Mouse (Mus musculus): ENCODE results near the gene Eif4b.

Eif4b gene

DNA sequence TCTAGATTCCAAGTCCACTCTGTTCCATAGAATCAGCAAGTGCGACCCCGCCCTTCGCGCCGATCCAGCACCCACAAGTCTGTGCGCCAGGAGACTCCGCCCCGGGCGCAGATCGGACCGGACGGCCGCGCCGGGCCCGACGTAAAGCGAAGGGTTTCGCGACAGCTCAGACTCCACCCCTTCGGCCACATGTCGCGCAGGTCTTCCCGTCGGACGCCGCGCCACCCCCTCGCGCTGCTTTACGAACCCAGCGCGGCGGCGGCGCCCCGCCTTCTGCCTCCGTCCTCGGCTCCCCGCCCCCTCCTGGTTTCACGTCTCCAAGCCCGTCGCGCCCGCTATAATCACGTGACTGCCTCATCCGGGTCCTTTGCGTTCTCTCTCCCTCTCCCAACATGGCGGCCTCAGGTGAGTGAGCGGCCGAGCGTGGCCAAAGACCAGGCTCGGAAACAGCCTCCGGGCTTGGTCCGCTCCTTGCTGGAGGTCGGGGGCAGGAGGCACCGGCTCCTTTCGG is at the start of gene Eif4b:
Eif4b (plus strand) TSS at position 215 of the 511 bp plus-strand sequence.
- peak; percentile 99 for DNase-seq

DNA sequence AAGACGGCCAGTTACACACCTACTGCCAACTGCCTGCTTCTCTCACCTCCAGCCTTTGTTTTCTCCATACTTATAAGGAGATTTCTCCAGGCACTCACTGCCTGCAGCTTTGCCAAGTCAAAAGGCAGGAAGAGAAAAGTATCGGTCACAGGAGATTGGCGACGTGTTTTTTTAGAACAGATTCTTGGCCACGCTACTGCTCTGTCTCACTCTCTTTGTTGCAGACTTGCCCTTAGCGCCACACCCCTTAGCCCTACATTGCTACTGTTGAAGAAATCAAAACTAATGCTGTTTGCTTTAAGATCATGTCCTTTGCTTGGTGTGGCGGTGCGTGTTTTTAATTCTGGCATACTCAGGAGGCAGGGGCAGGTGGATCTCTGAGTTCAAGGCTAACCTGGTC is 49.7 kb upstream of the Eif4b start:
- peak in 1 of 2 experiments; percentile 57 for DNase-seq

DNA sequence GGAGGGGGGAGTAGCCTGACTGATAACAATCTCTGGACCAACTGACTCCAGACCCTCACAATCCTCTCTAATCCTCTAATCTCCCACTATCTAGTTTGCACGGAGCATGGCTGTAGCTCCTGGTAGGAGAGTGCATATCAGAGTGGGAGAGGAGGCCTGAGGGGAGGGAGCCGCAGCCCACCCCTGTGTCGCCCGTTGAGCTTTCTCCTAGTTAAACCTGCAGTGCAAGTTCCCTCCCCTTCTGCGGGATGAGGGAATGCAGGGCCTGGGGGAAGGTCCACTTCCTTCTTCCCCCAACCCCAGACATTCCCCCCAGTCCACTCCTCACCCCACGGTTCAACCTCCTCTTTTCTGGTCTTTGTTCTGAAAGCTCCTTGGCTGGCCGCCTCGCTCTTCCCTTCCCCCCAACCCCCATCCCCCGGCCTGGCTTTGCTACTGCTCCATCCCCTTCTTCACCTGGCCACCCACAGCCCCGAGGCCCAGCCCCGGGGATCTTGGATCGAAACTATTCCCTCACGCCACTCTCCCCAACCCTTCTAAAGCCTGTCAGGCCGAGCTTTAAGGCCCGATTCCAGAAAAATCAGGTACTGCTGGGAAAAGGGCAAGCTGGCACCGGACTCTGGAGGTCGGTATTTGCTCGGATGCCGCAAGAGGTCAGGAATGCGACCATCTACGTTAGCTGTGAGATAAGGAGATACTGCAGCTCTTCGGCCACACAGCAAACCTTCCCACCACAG is 48.3 kb upstream of the Eif4b start:
- DNase-seq, result peak in 1 of 2 experiments; percentile 24

DNA sequence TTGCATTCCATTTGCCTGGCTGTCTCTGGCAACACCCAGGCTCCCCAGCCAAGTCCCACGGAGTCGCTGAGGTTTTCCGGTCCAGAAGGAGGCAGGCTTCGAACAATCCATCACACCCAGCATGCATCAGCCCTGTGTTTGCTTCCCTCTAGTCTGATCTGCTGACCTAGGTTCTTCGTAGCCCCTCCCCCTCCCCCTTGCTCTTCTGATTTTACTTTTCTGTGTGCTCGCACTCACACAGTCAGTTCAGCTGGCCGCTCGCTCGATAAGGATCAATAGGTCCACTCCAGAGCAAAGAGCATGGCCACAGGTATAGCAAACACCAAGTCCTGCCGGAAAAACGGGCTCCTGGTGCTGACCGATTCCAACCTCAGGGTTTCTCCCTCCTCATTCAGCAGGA is 47.1 kb upstream of the Eif4b start:
- DNase-seq, result no peak

DNA sequence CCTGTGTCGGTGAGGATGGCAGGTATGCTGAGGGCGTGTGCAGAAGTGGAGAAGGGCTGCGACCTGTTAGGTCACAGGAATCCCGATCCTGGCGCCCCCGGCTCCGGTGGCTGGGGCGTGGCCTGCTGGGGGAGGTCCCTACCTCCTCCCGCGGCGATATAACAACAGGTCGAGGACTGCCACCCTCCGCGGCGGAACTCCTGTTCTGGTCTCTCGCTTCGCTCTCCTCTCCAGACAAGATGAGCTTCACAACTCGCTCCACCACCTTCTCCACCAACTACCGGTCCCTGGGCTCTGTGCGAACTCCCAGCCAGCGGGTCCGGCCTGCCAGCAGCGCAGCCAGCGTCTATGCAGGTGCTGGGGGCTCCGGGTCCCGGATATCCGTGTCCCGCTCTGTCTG is 45.5 kb upstream of the Eif4b start, which contains the start of gene Krt18:
Krt18 (plus strand) TSS at position 141 of the 400 bp plus-strand sequence.
- DNase-seq, result peak; percentile 74 to 81

DNA sequence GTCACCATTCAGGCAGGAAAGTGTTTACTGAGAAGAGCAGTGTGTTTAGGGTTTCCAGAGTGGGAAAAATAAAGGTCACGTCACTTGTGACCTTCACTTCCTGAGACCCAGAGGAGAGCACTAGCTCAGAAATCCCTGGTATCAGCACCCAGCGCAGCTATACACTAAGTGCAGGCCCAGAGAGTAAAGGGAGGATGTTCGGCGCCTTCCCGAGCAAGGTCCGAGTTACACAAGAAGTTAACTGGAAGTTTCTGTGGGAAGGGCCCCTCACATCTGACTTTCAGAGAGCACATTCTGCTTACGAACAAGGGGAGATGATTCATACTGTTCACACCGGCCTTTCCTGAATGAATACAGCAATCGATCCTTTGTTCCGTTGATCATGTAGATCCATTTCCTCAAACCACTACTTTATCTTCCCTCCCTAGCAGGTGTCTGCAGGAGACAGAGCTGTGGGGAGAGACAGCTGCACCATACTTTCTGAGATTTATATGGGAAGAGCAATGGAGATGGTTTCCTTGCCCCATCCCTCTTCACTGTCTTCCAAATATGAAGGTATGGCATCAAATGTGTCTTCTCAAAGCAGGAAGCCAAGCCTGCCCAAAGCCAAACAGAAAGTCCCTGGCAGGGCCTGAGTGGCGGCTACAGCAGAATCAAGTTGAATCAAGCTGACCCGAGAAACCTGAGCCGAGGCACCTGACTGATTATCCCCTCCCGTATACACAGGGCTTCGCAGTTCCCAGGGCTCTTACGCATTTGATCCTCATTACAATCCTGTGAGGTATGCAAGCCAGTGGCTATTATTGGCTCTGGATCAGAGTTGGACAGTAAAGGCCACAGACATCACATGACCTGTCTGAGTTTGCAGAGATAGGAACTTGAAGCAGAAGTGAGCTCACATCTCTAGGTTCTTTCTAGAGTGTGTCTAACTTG is 39.2 kb upstream of the Eif4b start:
- DNase-seq, result peak in 1 of 2 experiments; percentile 29

DNA sequence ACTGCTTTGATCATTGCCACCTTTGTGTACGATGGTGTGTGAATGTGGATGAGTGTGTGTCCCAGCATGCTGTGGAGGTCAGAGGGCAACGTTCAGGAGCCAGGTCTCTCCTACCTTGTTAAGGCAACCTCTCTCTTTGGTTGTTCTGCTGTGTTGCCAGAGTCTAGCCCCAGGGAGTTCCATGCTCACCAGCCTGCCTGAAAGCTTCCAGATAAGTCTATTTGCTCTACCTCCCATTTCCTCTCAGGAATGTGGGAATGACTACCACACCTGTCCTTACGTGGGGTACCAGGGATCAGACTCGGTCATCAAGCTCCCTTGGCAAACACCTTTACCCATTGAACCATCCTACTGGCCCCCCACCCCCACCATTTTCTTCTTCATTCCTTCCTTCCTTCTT is 33.3 kb upstream of the Eif4b start:
- DNase-seq, result no peak

DNA sequence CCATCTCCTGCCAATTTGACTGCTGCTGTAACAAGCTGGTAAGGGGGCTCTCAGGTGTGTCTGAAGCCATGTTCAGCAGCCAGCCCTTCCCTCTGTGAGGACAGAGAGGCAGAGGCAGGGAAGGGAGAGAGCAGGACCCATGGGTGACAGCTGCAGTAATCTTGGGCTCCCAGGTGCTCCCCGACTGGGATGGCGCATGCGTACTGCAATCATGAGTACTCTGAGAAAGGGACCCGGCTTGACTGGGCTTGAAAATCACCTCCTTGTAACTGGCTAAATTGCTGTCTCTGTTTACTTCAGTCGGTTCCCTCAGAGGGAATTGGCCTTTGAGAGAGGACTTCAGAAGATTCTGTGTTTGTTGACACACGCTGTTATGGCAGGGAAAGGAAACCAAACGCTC is 31.6 kb upstream of the Eif4b start:
- DNase-seq, result peak in 1 of 2 experiments; percentile 45

DNA sequence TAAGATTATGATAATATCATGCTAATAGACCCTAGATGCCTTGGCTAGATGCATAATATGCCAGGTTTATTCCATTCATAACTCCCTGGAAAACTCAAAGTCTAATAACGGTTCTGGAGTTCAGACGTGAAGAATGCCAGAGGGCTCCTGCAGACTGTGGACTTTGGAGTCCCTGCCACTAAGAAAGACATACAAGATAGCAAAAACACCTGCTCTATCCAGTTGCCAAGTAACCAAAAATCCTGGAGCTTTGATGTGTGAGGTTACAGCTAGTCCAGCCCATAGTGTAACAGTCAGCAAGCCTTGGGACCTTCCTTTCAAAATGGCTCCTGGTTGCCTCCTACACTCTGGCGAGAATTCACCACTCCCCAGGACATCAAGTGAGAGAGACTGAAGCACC is 28.8 kb upstream of the Eif4b start:
- DNase-seq, result no peak

DNA sequence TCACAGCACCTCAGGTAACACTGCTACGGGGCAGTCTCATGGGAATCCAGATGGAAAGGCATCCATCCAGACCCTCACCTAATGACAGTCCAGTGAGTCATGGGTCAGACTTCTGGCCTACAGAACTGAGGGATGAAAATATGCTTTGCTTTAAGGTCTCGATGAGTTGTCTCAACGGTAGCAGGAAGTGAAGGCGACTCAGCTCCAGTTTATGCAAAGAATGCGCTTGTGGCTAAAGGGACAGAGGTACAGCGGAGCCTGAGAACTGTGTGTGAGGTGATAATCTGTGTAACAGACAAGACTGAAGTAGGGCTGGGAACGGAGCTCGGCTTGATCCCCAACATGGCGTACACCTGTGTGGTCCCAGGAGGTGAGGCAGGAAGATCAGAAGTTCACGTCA is 27.9 kb upstream of the Eif4b start:
- DNase-seq, result no peak

DNA sequence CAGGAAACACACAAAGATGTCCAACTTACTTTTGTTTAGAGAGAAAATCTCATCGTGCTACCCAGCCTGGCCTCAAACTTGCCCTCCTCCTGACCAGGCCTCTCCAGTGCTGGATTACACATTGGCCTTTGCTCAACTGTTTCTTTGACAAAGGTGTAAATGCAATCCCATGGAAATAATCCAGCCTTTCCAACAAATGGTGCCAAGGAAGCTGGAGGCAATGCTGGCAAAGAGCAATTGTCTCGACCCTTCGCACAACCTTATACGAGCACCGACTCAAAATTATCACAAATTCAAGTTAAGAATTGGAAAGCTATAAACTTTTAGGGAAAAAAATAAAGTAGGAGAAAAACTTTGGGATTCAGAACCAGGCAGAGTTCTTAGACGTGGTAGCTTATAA is 25.6 kb upstream of the Eif4b start:
- no peak for DNase-seq

DNA sequence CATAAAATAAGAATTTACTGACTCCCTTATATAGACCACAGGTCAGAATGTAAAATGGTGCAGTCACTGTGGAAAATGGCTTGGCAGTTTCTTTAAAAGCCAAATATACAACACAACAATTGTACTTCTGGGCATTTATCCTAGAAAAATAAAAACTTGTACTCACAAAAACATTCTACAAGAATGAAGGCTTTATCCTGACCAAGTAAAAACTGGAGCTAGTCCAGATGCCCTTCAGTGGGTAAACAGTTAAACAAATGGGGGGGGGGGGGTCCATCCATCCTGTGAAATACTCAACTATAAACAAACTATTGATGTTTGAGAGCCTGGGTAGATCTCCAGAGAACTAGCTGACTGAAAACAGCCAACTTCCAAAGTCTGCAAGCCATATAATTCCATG is 23.7 kb upstream of the Eif4b start:
- DNase-seq, result no peak

DNA sequence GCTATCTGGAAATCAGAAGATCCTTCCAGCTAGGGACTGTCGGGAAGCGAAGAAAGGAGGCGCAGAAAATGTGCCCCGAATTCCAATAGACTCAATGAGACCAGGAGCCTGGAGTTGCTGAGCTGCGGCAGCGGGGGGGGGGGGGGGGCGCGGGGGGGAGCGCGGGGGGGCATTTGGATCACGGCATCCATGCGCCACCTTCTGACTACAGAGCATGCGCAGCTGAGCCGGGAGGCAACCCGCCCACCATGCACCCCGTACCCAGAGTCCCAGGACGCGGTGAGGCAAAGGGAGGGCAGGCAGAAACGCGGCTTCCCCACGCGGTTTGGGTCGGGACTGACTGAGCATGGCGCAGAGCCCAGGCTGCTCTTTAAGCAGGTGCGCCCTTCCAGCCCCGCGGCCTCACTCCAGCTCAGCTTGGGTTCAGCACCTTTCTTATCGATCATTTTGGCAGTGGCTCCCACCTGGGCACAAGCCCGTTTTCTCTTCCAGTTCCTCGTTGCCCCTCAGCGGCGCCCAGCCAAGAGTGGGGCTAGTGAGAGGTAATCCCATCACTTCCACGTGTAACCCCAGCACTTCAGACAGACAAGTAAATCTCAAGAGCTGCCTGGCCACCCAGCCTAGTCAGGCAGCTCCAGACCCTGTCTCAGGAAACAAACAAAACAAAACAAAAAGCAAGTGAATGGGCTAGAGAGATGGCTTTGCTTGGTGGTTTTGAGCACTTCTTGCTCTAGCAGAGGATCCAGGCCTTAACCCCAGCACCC is 21.5 kb upstream of the Eif4b start:
- peak; percentile 36 to 54 for DNase-seq

DNA sequence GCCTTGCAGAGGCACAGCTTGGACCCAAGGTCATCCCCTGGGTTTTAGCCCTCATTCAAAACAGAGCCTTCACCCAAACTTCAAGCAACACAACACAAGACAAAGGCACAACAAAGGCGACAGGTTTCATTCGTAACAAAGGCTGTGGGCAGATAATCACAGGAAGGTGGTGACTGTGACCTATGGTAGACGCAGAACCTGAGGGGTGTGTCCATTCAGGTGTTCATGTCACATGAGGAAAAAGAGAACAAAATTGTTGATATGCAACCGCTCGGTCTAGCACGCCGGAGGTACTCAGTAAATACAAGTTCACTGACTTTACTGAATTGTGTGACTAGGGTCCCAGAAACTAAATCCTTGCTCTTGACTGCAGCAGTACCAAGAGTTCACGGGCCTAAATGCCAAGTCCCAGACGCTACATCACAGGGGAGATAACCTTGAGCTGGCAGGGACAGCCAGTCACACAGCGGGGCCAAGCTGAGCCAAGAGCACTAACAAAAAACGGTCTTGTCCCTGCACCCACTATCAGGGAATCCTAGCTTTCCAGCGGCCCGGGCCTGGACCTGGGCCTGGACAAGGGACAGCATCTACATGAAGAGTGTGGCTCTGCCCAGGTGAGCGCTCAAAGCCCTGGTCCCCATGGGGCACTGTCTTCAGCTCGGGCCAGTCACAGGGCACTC is 16.9 kb upstream of the Eif4b start:
- DNase-seq, result no peak

DNA sequence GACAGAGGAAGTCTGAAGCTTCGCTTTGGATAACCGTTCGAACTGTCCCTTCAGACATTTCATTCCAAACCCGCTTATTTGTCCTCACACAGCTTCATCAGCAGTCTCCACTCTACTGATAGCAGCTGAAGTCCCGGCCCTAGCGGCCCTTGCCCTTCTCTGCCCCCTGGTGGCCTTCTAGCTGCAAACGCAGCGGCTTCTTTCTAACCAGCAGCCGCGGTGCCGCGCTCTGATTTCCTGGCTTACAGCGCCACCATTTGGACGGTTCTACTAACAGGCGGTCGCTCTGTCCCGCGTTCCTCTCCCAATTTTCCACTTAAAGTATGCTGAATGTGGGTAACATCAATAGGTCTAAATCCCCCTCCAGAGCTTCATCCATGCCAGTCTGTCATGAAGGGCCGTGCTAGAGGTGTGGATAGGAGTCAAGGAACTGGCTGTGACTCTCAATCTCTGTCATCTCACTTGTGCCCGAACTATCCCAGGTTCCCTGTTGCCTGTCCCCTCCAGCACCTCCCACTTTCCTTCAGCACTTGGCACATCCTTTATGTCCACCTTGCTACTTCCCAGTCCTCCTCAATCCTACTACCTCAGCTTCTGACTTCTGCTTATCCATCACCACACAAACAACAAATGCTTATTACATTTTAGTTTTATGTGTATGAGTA is 7.8 kb upstream of the Eif4b start:
- peak; percentile 89 to 93 for DNase-seq

DNA sequence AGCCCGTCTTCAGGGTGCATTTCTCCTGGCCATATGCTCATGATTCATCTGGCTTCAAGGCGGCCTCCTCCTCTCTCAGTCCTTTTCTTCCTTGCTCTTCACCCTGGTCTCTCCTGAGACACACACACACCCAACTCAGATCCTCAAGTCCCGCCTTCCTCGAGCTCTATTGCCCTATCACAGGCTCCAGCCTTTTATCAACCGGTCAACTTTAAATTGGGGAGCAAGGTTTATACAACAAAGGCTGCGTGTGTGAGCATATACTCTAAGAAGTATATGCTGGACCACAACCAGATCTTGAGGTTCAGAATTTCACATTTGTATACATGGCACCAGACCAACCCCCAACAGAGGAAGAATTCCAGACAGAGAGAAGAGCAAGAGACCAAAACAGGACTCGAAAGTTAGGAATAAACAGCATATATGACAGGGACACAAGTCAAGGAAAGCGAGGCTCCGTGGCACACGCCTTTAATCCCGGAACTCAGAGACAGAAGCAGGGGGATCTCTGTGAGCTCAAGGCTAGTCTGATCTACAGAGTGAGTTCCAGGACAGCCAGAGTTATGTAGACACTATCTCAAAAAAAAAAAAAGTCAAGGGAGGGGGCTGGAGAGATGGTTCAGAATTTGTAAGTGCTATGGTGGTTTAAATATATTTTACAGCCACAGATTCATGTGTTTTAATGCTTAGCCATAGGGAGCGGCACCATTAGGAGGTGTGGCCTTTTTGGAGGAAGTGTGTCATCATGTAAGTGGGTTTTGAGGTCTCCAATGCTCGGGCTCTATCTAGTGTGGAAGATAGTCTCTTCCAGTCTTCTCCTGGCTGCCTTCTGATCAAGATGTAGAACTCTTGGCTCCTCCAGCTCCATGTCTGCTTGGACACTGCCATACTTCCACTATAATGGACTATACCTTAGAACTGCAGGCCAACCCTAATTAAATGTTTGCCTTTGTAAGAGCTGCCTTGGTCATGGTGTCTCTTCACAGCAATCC is 2.8 kb upstream of the Eif4b start:
- DNase-seq, result no peak

DNA sequence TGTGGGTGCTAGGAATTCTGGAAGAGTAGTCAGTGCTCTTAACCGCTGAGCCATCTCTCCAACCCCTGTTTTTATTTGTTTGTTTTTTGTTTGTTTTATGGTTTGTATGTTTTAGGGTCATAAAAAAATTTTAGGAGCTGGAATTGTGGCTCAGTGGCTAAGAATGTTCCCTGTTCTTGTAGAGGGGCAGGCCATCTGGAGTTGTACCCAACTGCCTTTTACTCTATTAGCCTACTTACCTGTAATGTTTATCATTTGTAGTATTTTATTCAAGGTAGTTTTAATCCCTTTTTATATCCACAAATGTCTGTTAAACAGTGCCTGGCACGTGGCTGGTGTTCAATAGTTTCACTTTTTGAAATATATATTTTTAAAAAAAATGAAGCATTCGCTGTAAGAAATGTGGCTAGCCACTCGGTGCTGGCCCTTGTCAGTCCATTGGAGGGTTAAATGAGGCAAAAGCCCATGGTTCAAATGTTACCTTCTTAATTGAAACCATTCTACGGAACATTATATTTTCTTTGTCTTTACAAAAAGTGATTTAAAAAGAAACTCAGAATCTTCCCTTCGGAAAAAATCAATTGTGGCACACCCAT is 512 bp upstream of the Eif4b start:
- DNase-seq, result no peak

DNA sequence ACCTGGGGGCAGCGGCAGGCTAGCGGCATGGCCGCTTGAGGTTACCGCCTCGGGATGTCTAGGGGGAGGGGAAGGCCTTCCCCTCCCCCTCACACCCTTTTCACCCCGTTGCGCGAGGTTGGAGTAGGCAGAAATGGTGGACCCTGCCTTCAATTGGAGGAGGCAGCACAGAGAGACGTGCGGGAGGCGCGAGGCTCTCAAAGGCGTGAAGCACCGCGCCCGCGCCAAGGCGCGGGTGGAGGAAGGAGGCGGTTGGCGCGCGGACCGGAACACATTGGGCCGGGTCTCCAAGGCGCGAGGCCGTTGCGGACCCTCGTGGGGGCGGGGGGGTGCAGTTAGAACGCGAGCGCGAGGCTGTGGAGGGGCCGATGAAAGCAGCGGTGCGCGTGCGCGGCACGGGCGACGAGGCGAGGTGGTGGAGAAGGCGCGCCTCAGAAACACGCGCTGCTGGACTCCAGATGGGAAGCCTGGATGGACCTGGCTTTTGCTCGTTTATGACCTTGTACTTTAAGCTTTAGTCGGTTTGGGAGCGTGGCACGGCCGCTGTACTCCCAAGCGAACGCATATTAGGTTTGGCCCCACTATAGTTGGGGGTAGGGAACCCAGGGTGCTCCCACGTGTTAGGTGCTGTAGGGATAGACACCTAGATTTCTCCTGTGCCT is 628 bp downstream of the Eif4b start:
- DNase-seq, result peak; percentile 57 to 62

DNA sequence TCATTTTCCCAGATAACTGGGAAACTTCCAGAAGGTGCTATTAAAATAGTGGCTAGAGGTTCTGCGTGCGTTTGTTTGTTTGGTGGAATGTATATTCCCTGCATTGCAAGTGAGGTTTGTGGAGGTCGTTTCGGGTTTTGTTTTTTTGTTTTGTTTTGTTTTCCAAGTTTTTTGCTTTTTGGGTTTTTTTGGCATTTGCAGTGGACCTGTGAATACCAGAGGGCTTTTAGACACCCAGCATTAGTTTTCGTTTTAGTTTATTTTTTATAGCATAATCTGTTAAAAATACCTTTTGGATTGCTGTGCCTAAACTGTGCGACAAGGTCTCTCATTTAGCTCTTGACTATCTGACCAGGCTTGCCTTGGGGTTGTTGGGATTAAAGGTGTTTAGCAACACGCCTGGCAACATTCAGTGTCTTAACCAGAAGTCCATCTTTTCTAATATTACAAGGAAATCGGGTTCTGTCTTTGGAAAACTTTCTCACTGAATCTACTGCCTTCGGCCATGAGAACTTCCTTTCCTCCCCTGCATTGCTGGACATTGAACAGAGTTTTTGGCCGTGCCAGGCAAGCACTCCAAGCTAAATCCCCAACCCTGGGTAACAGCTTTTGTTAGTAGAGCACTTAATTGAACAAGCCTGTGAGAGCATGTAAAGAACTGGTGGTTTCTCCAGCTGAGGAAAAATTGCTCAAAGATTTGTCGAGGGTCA is 1.5 kb downstream of the Eif4b start:
- peak in 1 of 2 experiments; percentile 30 for DNase-seq

Measured in lung, adult 18-20 months (tissue).